Mouse (Mus musculus) lung, adult 2 months (tissue): ENCODE results near the gene D17Wsu92e.

Source experiments
- CTCF ChIP-seq: fragments of 200-500 bp; IDR thresholded peaks from 2 replicates; pipeline ENCODE4 v1.5.1; 2011; ENCODE audit warnings: mild to moderate bottlenecking, low read length, control low read depth; ENCODE audit not compliant: insufficient read depth
- POLR2A ChIP-seq: fragments of 200-500 bp; IDR thresholded peaks from 2 replicates; pipeline ENCODE4 v1.6.1; 2011; ENCODE audit warnings: low read depth, mild to moderate bottlenecking, control low read depth, low read length, borderline replicate concordance; ENCODE audit errors: extremely low read depth

GRCm38 (mm10) chr17:27719663-27720062 is 100.8 kb downstream of the D17Wsu92e start:
- TF ChIP-seq CTCF (no peak), POLR2A (no peak)
